ENCODE assay signal across 10 mouse cellular contexts in genomic region chr5:30406876-30407275, GRCm38 (mm10). TPM values are rescaled to one million over a fixed set of nuclear protein-coding genes. Genes with fewer than 3 reads are reported as not detected.
DNase-seq lines count a peak whose midpoint lies in the region; ATAC-seq lines count a peak whose summit lies in the region.
"Had no signal": no experiment of that assay in that cellular context is flagged by ENCODE, and none has a peak within 500 bp of the region (broad histone marks: within the 10 kb centered on the region; RNA-seq: fewer than 3 reads in every experiment).

No protein-coding gene starts in this region.

- DNase-seq in adrenal gland, postnatal 10 days, result peak; percentile 40
- DNase-seq in adrenal gland, adult 8-10 months, result no peak
- DNase-seq in layer of hippocampus, postnatal 10 days (ENCODE audit: low spot score in 2 of 2), result peak; percentile 24 to 30
- no peak for DNase-seq in layer of hippocampus, adult 9-10 months (ENCODE audit: low spot score)
- peak; percentile 44 for DNase-seq in embryonic facial prominence, embryonic 11.5 days (ENCODE audit: low spot score)
- DNase-seq in midbrain, embryonic 11.5 days (ENCODE audit: low spot score, missing footprints), result peak; percentile 87
- no peak for DNase-seq in left cerebral cortex, adult 9 months (ENCODE audit: low spot score in 2 of 2)

- no peak for ATAC-seq in embryonic facial prominence, embryonic 11.5 days (replicated peaks; ENCODE audit: insufficient number of reproducible peaks, low FRiP score, low TSS enrichment, low read depth)
- ATAC-seq in midbrain, embryonic 11.5 days (ENCODE audit: low FRiP score), result 0 out of 2 replicates have a peak, but pooled peaks have one; percentile 46
- ATAC-seq in frontal cortex, adult (ENCODE audit: low TSS enrichment), result no peak

- H3K4me1 ChIP-seq in embryonic facial prominence, embryonic 11.5 days (ENCODE audit: control insufficient read depth, insufficient read depth, low read length), result no peaks in the 10 kb centered on the region
- peaks cover 9% of the 10 kb centered on the region for H3K4me1 ChIP-seq in midbrain, embryonic 11.5 days (ENCODE audit: control insufficient read depth, insufficient read depth, low read length)
- H3K4me1 ChIP-seq: megakaryocyte, embryonic 14.5 days had no signal

- H3K9me3 ChIP-seq in embryonic facial prominence, embryonic 11.5 days (replicated peaks; ENCODE audit: control insufficient read depth, low read length), result no peaks in the 10 kb centered on the region
- H3K9me3 ChIP-seq in midbrain, embryonic 11.5 days (ENCODE audit: control insufficient read depth, low read length), result no peaks in the 10 kb centered on the region
- H3K9me3 ChIP-seq: megakaryocyte, embryonic 14.5 days had no signal

- H3K4me2 ChIP-seq in embryonic facial prominence, embryonic 11.5 days (ENCODE audit: low read depth, low read length), result no peak overlapping the region
- peak overlapping the region; percentile 37; the same call in 1 of the 2 replicates for H3K4me2 ChIP-seq in midbrain, embryonic 11.5 days

- H3K27ac ChIP-seq in embryonic facial prominence, embryonic 11.5 days (replicated peaks; ENCODE audit: low read depth, low read length), result no peak overlapping the region
- no peak overlapping the region for H3K27ac ChIP-seq in midbrain, embryonic 11.5 days (ENCODE audit: low read depth, low read length)

- H3K27me3 ChIP-seq in embryonic facial prominence, embryonic 11.5 days (ENCODE audit: control insufficient read depth, insufficient read depth, low read length), result no peaks in the 10 kb centered on the region
- no peaks in the 10 kb centered on the region for H3K27me3 ChIP-seq in midbrain, embryonic 11.5 days (ENCODE audit: control insufficient read depth, insufficient read depth, low read length)

- H3K4me3 ChIP-seq in embryonic facial prominence, embryonic 11.5 days (ENCODE audit: low read depth, low read length), result no peak overlapping the region
- H3K4me3 ChIP-seq in midbrain, embryonic 11.5 days (ENCODE audit: low read depth, low read length), result no peak overlapping the region
- H3K4me3 ChIP-seq: megakaryocyte, embryonic 14.5 days had no signal

- 12% methylated on average over 9 of the region's 9 CpGs for WGBS in embryonic facial prominence, embryonic 11.5 days
- 8% methylated on average over 9 of the region's 9 CpGs for WGBS in midbrain, embryonic 11.5 days

- no peak overlapping the region for H3K9ac ChIP-seq in embryonic facial prominence, embryonic 11.5 days (replicated peaks; ENCODE audit: low read length)
- H3K9ac ChIP-seq in midbrain, embryonic 11.5 days (ENCODE audit: low read length), result no peak overlapping the region

- H3K36me3 ChIP-seq in embryonic facial prominence, embryonic 11.5 days (replicated peaks; ENCODE audit: control insufficient read depth, insufficient read depth, low read depth, low read length), result no peaks in the 10 kb centered on the region
- no peaks in the 10 kb centered on the region for H3K36me3 ChIP-seq in midbrain, embryonic 11.5 days (ENCODE audit: control insufficient read depth, insufficient read depth, low read length)

RNA-seq across cellular contexts. Expression of gene Otof, which starts 54.9 kb away (rescaled TPM):
- total RNA-seq in adrenal gland, postnatal 10 days (2021), result under 1 TPM; 0.09 to 0.12 TPM
- 1 to 10 TPM in 1 of 4 experiments, under 1 TPM in 2, not detected in 1; 0.12 to 1.1 (median 0.38) TPM for total RNA-seq in adrenal gland, adult 8-10 months (2022)
- total RNA-seq in layer of hippocampus, postnatal 10 days (2021), result 1 to 10 TPM; 7.0 to 7.3 TPM
- 0.14 and 0.17 TPM in 2 replicates for polyA plus RNA-seq in embryonic facial prominence, embryonic 11.5 days (2014; fragmentation: Nextera tagmentation; extraction: Ambion mirVana)
- polyA plus RNA-seq in midbrain, embryonic 11.5 days (2014; fragmentation: Nextera tagmentation; extraction: Ambion mirVana), result 0.25 and 0.59 TPM in 2 replicates

RNA-seq across cellular contexts. Expression of gene 1700001C02Rik, which starts 59.0 kb away (rescaled TPM):
- total RNA-seq in adrenal gland, postnatal 10 days (2021), result not detected
- total RNA-seq in adrenal gland, adult 8-10 months (2022), result not detected
- 1 to 10 TPM in 1 of 2 experiments, not detected in 1; 1.3 TPM for total RNA-seq in layer of hippocampus, postnatal 10 days (2021)
- not detected in 2 replicates for polyA plus RNA-seq in embryonic facial prominence, embryonic 11.5 days (2014; fragmentation: Nextera tagmentation; extraction: Ambion mirVana)
- polyA plus RNA-seq in midbrain, embryonic 11.5 days (2014; fragmentation: Nextera tagmentation; extraction: Ambion mirVana), result not detected in 2 replicates
- total RNA-seq: adrenal gland, postnatal 36 days had no signal

Comparison
In these comparisons a context has a peak if more than half of its experiments do, and no peak if none do; other contexts are left out.
1. DNase-seq: peak in adrenal gland, postnatal 10 days (single experiment), layer of hippocampus, postnatal 10 days (2 of 2), embryonic facial prominence, embryonic 11.5 days (single experiment) and midbrain, embryonic 11.5 days (single experiment); none in adrenal gland, adult 8-10 months (single experiment), layer of hippocampus, adult 9-10 months (single experiment) and left cerebral cortex, adult 9 months (0 of 2).